Mouse (Mus musculus) heart, adult 2 months (tissue): ENCODE data around the gene Ptges2. TPM values are rescaled to one million over a fixed set of nuclear protein-coding genes. Genes with fewer than 3 reads are reported as not detected.
A peak's percentile ranks its signal among the peaks of the same experiment; 100 is the strongest.

ENCODE experiments used
- DNase-seq, 2 experiments: peaks; one replicate each; pipeline ENCODE4 v3.0.0; 2021
- H3K27ac ChIP-seq: fragments of 200-600 bp; 2 replicates; pipeline ENCODE4 v1.8.1; 2022
- H3K27me3 ChIP-seq: fragments of 200-500 bp; 2 replicates; pipeline ENCODE4 v1.6.1; 2012; ENCODE audit warnings: mild to moderate bottlenecking, low read length, inconsistent platforms, mixed read lengths; ENCODE audit not compliant: control insufficient read depth, insufficient read depth
- H3K36me3 ChIP-seq: fragments of 200-500 bp; 2 replicates; pipeline ENCODE4 v1.6.1; 2012; ENCODE audit warnings: low read length, inconsistent platforms; ENCODE audit not compliant: control insufficient read depth, insufficient read depth
- H3K4me1 ChIP-seq: fragments of 200-500 bp; 2 replicates; pipeline ENCODE4 v1.6.1; 2011; ENCODE audit warnings: low read length; ENCODE audit not compliant: control insufficient read depth, insufficient read depth
- H3K4me3 ChIP-seq: fragments of 200-600 bp; 2 replicates; pipeline ENCODE4 v1.8.1; 2022
- H3K79me2 ChIP-seq: fragments of 200-500 bp; replicated peaks from 2 replicates; pipeline ENCODE4 v1.6.1; 2012; ENCODE audit warnings: mild to moderate bottlenecking, inconsistent platforms, low read length, moderate library complexity, mixed read lengths; ENCODE audit not compliant: control insufficient read depth, insufficient read depth
- H3K9ac ChIP-seq: fragments of 200-500 bp; 2 replicates; pipeline ENCODE4 v1.6.1; 2012; ENCODE audit warnings: low read depth, mild to moderate bottlenecking, control low read depth, inconsistent platforms, low read length, mixed read lengths
- CTCF ChIP-seq: fragments of 200-600 bp; IDR thresholded peaks from 2 replicates; pipeline ENCODE4 v1.8.1; 2022; ENCODE audit warnings: antibody characterized with exemption, mild to moderate bottlenecking, moderate library complexity
- EP300 ChIP-seq: fragments of 200-500 bp; IDR thresholded peaks from 2 replicates; pipeline ENCODE4 v1.6.1; 2011; ENCODE audit warnings: low read depth, low read length, control low read depth; ENCODE audit not compliant: insufficient read depth
- POLR2A ChIP-seq: fragments of 200-500 bp; IDR thresholded peaks from 2 replicates; pipeline ENCODE4 v1.6.1; 2011; ENCODE audit warnings: mild to moderate bottlenecking, low read depth, low read length, control low read depth; ENCODE audit not compliant: insufficient read depth
- WGBS: fragments of 180-500 bp; shearing (Covaris S2); methylation state at CpG from one replicate; pipeline ENCODE4 v1.1.7; 2018; 5-methylcytosine and 5-hydroxymethylcytosine counted together
- intact Hi-C: fragments of 180-260 bp; cut with DNase I; formaldehyde crosslinking; loops from one replicate; pipeline ENCODE4 v1.15.1; 2025
- polyA plus RNA-seq: library from polyadenylated mRNA; depleted of rRNA; stranded (reverse); fragments of >200 nt; gene quantifications from 2 replicates; pipeline ENCODE4 v1.2.3, GENCODE M21; 2012
- total RNA-seq, 2 experiments: library from RNA; stranded (reverse); gene quantifications; 2 replicates each; pipeline ENCODE4 v1.2.3; 2021

Gene Ptges2
- total and polyA plus RNA-seq, 3 experiments: 58.6 to 68.8 (median 68.2) TPM

DNA sequence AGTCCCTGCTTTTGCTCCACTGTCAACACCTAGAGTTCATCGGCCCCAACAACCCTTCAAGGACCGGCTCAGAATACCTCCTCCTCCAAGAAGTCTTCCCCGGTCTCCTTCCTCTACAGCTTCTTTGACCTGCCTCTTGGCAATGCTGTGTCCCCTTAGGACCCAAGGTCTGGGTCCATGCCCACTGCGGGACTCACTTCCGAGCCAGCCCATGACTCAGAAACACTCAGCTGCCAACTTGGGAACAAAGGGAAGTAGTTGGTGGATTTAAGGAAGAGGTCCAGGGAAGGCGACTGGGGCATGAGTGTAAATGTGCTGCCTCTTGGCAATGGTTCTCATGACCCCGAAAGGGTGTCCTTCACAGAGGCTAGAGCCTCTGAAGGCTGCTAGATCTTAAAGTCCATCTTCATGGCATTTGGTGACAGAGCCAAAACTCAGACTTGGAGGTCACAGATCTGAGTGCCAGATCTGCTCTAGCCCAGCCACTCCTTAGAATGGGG, 15.6 kb upstream of the Ptges2 start:
- Histone ChIP-seq H3K4me1 (peaks cover 3% of the 10 kb centered on the region), H3K79me2 (no peaks in the 10 kb centered on the region), H3K4me3 (no peak overlapping the region), H3K27ac (no peak overlapping the region), H3K9ac (no peak overlapping the region), H3K27me3 (no peaks in the 10 kb centered on the region), H3K36me3 (no peaks in the 10 kb centered on the region)
- 65% methylated on average over 7 of the region's 7 CpGs for WGBS
- no peak for TF ChIP-seq EP300
- TF ChIP-seq POLR2A: no peak
- no peak for TF ChIP-seq CTCF
- intact Hi-C loops: loop anchor here (2.0 kb wide), 1 partner anchor 15 kb away; the partner anchor contains the start of gene Ptges2
- no peak for DNase-seq

DNA sequence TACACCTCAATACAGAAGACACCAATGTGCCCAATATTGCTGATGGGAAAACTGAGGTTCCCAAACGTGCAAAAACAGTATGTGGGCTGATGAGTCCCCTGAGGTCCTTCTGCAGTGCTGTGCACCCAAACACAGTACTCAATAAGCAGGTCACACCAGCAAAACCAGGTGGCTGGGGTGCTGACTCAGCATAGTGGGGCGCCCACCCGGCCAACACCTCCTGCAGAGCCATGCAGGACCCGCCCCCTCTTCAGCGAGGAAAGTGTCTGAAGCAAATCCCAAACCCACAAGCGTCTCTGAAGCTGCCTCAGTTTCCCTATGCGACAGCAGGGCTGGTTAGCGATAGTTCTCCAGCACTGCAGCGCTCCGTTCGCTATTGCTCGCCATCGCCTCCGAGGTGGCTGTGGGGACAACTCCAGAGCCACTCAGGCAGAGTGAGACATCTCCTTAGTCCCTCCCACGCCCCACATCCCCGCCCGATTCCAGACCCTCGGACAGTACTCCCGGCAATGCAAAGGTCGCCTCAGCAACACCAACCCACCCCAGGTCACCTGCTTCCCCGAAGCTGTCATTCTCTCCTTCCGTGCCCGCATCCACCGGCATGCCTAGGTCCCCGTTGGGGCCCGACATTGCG, 14.4 kb upstream of the Ptges2 start:
- peak overlapping the region; percentile 62 for H3K27ac ChIP-seq

DNA sequence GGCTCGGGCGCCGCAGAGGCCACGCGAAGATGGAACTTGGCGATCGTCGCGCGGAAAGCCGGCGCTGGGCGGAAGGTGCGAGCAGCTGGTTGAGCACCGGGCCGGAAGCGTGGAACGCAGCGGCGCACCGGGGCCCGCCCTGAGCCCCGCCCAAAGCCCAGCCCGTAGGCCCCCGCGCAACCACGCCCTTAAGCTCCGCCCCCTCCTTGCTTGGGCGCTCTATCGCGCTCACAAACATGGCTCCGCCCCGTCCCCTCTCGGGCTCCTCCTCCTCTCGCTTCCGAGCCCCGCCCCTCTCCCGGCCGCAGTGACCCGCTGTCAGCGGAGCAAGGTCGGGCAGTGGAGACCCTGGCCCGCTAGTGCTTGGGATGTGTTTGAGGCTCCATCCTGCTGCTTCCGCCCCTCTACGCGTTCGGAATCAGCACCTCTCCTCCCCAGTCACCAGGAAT, 13.9 kb upstream of the Ptges2 start, which contains the start of gene 1110008P14Rik:
Gene 1110008P14Rik, minus strand, starts transcription at position 164 of the 449 bp plus-strand sequence.
- Histone ChIP-seq H3K27ac (peak within 1 kb of the TSS; percentile 62), H3K9ac (peak within 1 kb of the TSS; percentile 82), H3K36me3 (no peaks in the 10 kb centered on the region), H3K27me3 (no peaks in the 10 kb centered on the region), H3K79me2 (no peaks in the 10 kb centered on the region), H3K4me3 (peak within 1 kb of the TSS; percentile 93), H3K4me1 (peaks cover 3% of the 10 kb centered on the region)
- under 1% methylated on average over 44 of the region's 47 CpGs for WGBS
- intact Hi-C loops: loop anchor here (1.0 to 2.0 kb wide), 2 partner anchors 13 to 18 kb away; partner anchors contain the start of gene Ptges2
- TF ChIP-seq POLR2A: peak; percentile 73
- 0 out of 2 replicates have a peak, but pooled peaks have one; percentile 16 for TF ChIP-seq EP300
- no peak for TF ChIP-seq CTCF
- DNase-seq: peak; percentile 96 to 97

More for the DNA sequence above, 14.4 kb upstream of the Ptges2 start:
- no peak for TF ChIP-seq POLR2A
- TF ChIP-seq CTCF: no peak
- TF ChIP-seq EP300: 0 out of 2 replicates have a peak, but pooled peaks have one; percentile 5
- Histone ChIP-seq H3K79me2 (no peaks in the 10 kb centered on the region), H3K4me3 (peak overlapping the region; percentile 93), H3K27me3 (no peaks in the 10 kb centered on the region), H3K36me3 (no peaks in the 10 kb centered on the region), H3K4me1 (peaks cover 3% of the 10 kb centered on the region), H3K9ac (peak overlapping the region; percentile 82)
- DNase-seq: no peak
- under 1% methylated on average over 27 of the region's 27 CpGs for WGBS
- intact Hi-C loops: loop anchor here (1.0 to 2.0 kb wide), 2 partner anchors 14 to 18 kb away; partner anchors contain the start of gene Ptges2

DNA sequence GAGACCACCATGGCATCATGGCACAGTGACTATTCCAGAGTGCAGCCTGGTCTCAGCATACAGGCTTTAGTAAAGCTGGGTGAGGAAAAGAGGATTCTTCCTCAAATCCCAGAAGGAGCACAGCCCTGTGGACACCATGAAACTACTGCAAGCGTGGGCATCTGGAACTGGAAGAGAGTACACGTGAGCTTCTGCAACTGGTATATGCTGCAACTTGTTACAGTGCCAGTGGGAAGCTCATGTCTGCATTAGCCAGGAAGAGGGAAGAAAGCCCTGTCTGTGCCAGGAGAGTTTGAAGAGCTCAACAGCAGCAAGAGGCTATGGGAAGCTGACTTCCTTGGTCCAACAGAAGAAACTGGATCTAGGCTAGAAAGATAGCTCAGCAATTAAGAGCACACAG, 13.0 kb upstream of the Ptges2 start:
- H3K4me1 ChIP-seq: peaks cover 3% of the 10 kb centered on the region
- no peak for DNase-seq
- no peaks in the 10 kb centered on the region for H3K27me3 ChIP-seq
- H3K9ac ChIP-seq: no peak overlapping the region
- no peaks in the 10 kb centered on the region for H3K36me3 ChIP-seq
- no peak for TF ChIP-seq CTCF
- no peak overlapping the region for H3K4me3 ChIP-seq
- WGBS: 68% methylated on average over 2 of the region's 2 CpGs
- no peak overlapping the region for H3K27ac ChIP-seq
- no peaks in the 10 kb centered on the region for H3K79me2 ChIP-seq
- intact Hi-C loops: no loop called here

DNA sequence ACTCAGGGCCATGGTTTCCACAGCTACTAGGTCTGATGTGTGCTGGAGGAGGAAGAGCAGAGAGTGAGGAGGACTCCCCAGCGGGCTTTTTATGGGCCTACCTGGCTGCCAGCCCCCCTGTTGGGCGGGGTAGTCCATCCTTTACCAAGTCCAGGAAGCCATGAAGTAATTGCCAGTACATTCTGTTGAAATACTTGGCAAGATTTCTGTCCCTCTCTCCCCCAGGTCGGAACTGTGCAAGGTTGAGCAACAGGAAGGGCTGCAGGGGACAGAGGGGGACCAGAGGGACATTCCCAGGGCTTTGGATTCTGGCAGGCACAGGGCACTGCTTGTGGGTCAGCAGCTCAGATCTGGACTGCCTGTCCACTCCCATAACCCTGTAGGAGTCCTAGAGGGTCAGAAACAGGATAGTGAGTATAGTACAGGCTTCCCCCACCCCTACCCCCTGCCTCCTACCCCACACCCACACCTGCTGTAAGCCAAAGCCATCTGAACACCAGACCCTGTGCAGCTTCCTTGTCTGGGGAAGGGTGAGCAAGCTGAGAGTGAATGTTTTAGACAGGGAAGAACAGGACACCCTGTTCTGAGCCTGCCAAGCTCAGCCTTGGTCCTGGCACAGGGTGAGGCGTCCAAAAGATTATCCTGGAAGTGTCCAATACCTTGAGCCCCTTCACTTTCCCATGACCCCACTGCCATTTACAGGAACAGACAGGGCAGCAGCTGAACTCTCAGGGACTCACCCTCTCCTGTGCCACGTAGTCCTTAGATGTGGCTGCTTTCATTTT, 7.8 kb upstream of the Ptges2 start, which contains the start of gene Lcn2:
Gene Lcn2, minus strand, starts transcription at position 547 of the 785 bp plus-strand sequence.
- TF ChIP-seq POLR2A (no peak), CTCF (no peak), EP300 (0 out of 2 replicates have a peak, but pooled peaks have one; percentile 4)

DNA sequence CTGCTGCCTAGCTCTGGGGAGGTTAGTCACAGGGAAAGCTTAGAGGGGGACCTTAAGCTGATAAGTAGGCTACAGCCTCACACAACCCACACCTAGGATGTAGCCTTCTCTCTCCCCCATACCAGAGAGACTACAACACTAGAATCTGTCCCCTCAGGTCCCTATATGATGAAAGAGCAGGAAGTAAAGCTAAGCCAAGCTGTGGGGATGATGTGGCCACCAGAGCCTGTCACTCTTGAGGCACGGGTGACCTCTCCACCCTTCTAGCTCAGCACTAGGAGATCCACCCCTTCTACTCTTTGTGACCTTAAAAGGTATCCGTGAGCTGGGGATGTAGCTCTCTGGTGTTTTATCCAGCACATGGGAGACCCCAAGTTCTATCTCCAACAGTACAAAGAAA, 6.5 kb upstream of the Ptges2 start:
- intact Hi-C loops: no loop called here
- Histone ChIP-seq H3K36me3 (no peaks in the 10 kb centered on the region), H3K27ac (no peak overlapping the region), H3K79me2 (no peaks in the 10 kb centered on the region), H3K4me1 (no peaks in the 10 kb centered on the region), H3K27me3 (no peaks in the 10 kb centered on the region), H3K4me3 (no peak overlapping the region), H3K9ac (no peak overlapping the region)
- TF ChIP-seq EP300 (no peak), CTCF (no peak), POLR2A (no peak)
- WGBS: 70% methylated on average over 2 of the region's 2 CpGs
- DNase-seq: no peak

More for the DNA sequence above, 7.8 kb upstream of the Ptges2 start, which contains the start of gene Lcn2:
- Histone ChIP-seq H3K4me3 (no peak within 1 kb of the TSS), H3K27me3 (no peaks in the 10 kb centered on the region), H3K36me3 (no peaks in the 10 kb centered on the region), H3K27ac (no peak within 1 kb of the TSS), H3K4me1 (no peaks in the 10 kb centered on the region), H3K79me2 (no peaks in the 10 kb centered on the region), H3K9ac (no peak within 1 kb of the TSS)
- intact Hi-C loops: no loop called here
- DNase-seq: no peak
- 37% methylated on average over 5 of the region's 5 CpGs for WGBS
